Mouse (Mus musculus): ENCODE measurements around the gene A4galt.
"Not testable (repeated sequence)": the region's sequence is repeated elsewhere in the genome, so short reads cannot be mapped to it uniquely, and the experiment has no call there.

A4galt gene

DNA sequence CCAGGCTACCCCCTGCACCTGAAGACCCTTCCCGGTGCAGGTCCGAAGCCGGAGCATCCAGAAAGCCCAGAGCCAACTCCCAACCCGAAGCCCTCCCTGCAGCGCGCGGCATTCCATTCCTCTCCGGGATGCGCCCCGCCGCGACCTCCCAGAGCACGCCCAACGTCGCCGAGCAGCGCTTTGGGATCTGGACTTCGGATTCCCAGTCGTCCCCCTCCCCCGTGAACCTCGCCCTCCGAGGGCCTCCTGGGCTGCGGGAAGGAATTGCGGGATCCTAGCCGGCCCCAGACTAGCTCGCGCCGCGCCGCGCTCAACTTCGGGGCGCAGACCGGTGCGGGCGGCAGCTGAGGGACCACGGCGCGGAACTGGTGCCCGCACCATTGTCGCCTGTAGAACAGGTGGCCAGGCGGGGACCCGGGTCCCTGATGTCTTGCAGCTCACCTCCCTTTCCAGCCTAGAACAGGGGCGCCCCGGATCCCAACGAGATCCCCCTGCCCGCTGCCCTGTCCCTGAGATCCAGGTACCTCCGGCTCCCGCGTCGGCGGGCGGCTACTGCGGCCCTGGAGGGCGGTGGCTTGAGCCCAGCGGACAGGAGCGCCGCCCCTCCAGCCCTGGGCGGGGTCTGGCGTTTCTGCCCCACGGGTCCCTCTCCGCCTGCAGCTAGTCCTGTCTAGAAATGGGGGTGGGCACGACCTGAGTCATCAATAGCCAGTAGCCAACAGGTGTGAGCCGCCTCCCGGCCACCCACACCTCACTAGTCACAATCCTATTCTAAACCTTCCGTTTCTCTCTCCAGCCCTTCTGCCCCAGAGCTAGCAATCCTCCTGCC is at the start of gene A4galt:
Gene A4galt (minus strand): TSS at position 599 of the 829 bp plus-strand sequence.
- DNase-seq (ENCODE audit: low spot score) = peak; percentile 75

DNA sequence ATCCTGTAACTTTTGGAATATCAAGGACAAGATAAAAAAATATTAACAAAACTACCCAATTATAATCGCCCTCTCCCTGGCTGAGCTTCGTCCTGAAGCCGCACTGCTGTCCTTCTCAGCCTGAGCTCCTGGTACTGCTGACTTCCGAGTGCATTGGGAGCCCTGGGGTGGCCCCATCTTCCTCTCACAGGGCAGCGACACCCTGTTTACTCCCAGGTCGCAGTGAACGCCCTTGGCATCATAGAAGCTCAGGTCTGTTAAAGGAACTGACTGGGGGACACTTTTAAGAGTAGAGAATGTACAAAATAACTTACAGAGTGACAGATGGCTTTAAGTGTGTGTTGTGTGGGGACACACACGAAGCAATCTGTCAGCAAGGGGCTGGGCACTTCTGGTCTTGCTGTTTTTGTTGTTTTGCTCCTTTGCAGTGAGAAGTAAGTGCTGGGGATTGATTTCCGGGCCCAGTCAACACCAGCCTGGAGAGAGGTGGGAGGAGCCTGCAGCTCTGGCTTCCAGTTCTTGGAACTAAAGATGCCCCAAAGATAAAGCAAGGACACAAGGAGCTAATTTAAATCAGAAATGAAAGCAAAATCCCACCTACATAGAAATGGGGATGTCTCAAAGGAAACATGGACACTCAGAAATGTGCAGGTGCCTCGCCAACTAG is 48.5 kb upstream of the A4galt start:
- no peak for DNase-seq (ENCODE audit: low spot score)

DNA sequence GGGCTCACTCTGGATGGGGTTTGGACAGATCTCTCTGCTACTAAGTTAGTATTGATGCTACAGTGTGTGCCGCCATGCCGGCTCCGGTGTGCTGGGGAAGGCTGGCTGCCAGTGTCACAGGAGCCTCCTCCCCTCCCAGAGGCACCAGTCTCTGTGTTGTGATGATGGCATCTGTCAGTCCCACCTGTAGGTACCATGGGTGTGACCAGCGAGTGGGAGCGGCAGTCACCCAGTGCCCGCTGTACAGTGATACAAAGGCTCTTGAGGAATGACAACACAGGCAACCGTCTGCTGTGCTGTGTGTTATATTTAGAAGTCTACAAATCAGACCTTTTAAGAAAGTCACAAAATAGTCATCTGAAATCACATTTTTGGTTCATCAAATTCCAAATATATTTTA is 47.9 kb upstream of the A4galt start:
- DNase-seq (ENCODE audit: low spot score) = no peak

DNA sequence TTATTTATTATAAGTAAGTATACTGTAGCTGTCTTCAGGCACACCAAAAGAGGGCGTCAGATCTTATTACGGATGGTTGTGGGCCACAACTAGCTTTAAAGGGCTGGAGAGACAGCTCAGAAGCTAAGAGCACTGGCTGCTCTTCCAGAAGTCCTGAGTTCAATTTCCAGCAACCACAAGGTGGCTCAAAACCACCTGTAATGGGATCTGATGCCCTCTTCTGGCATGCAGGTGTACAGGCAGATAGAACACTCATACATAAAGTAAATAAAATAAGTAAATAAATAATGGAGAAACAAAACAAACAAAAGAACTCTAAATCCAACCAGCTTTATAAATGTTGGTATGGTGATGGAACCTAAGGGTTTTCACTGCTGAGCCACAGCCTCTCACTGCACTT is 47.2 kb upstream of the A4galt start:
- no peak for DNase-seq (ENCODE audit: low spot score)

DNA sequence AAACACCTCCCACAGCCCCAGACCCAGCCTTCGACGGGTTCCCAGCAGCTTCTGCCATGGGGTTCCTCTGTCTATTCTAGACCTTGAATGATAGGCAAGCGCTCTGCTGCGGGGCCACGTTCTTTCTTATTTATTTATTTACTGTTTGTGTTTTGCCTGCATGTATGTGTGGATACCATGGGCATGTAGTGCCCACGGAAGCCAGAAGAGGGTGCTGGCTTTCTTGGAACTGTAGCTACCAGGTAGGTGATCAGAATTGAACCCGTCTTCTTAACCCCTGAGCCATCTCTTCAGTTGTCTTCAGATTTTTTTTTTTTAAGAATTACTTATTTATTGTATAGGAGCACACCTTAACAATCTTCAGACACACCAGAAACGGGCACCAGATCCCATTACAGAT is 46.7 kb upstream of the A4galt start:
- DNase-seq (ENCODE audit: low spot score) = no peak

DNA sequence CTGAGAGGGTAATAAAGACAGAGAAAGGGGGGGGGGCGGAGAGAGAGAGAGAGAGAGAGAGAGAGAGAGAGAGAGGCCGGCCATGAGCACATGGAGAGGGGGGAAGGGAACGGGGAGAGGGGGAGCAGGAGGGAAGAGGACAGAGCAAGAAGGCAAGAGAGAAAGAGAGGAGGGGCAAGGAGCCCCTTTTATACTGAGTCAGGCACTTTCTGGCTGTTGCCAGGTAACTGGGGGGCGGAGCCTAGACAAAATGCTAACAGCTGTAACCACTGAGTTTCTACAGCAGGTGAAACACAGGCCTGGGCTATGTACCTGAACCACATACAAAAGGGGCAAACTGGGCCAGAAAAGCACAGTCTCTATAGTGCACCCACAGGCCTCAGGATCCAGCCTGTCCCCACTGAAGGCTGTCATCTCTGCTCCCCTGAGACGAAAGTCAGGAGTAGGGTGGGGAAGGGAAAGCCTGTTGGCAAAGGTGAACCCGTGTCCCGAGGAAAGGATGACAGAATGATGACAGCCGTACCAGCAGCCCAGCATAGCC is 45.3 kb upstream of the A4galt start:
- DNase-seq (ENCODE audit: low spot score) = no peak

DNA sequence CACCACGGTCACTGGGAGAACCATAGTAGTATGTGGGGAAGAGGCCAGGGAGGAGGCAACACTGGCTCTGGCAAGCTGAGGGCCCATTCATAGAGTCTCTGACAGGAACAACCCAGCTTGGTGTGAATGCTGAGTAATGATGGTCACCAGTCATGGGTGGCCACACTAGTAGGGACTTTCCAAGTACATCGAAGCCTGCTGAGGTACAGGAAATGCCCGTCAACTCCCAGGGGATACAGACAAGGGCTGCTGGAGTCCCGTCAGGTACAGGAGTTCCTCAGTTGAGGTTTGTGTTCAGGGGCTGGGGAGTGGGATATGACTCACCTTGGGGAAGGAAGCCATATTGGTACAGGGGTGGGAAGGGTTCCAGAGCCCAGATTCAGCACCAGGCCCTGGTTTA is 44.5 kb upstream of the A4galt start:
- no peak for DNase-seq (ENCODE audit: low spot score)

DNA sequence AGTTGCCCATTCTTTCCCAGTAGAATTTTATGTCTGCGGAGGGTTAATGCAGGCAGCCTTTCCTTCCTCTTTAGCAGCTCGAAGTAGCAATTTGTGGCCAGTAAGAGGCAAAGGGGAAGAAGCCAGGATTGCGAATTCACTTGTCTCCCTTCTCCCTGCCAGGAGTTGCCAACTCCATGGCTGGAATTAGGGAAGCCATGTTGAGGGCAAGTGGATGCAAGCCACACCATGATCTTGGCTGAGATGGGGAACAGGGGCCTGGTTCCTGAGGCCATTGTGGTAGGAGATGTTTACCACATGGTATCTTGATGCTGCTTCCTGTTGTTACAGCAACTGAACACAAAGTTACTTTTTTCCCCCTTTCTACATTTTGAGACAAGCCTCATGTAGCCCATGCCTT is 43.4 kb upstream of the A4galt start:
- no peak for DNase-seq (ENCODE audit: low spot score)

DNA sequence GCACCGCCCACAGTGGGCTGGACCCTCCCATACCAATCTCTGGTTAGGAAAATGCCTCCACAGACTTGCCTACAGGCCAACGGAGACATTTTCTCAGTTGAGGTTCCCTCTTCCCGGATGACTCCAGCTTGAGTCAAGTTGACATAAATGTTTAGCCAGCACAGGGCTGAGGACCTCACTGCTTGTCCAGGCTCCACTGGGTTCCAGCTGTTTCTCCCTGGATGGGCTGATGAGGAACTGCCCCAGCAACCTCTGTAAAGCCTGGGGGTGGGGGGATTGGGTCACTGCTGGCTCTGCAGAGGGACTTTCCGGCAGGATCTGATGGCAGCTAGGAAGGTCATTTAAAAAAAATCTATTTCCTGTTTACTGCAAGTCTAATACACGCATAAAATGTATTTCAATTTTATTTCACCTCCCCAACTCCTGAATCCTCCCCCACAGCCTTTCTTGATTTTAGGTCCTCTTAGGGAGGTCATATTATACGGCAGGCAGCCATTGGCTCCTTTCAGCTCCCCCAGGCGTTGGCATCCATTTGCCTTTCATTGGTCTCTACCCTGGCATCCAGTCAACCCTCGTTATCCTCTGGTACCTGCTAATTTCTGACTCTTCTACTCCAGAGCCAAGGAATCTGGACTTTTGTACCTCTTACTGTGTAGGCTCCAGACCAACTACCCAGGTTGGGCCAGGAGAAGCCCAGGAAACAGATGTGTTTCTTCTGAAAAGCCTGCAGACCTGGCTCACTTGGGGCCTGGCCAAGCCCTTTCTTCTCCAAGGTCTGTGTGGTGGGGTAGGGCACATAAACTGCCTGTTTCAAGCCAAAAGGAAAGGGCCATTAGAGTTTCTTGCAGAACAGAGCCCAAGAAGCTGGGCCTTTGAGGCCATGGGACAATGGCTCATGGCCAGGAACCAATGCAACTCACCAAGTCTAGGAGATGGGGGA is 42.4 kb upstream of the A4galt start:
- DNase-seq (ENCODE audit: low spot score) = peak; percentile 64

DNA sequence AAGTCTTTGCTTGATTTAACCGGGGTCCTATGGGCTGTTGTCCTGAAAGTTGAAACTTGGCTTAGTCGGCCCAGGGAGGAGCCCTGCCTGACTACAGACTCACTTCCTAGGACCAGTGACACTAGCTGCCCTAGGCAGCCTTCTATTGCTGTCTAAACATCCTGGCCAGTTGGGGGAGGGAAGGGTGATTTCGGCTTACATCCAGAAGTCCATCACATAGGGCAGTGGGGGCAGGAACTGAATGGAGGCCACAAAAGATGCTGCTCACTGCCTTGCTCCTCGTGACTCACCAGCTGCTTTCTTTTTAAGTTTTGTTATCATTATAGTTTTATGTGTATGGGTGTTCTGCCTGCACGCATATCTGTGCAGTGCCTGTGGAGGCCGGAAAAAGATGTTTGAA is 41.6 kb upstream of the A4galt start:
- DNase-seq (ENCODE audit: low spot score) = no peak

DNA sequence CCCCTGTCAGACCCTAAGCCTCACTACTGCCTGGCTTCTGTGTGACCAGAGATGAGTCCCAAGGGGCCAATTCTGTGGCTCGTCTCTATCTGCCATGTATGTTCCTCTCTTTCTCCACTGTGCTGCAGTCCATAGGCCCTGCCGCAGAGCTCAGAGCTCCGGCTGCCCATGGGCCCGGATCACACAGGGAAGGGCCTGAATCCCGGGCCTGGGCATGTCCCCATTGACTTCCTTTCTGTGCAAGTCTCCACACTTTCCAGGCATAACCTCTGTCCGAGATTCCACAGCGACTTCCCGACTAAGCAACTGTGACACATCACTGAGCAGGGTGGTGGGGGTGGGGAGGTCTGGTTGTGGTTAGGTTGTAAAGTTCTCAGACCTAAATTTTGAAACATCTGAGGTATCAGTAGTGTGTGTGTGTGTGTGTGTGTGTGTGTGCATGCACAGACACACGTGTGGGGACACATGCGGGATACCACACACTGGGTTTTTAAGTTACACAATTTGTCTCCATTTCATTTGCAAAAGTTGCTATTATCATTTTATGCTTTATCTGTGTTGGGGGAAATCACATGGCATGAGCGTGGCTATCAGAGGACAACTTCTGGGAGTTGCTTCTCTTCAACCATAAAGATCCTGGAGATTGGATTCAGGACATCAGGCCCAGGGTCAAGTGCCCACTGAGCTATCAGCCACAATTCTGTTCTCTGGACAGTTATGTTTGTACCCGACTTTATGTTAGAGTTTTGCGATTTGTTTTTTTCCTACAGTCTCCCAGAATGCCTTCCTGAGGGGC is 40.9 kb upstream of the A4galt start:
- no peak for DNase-seq (ENCODE audit: low spot score)

DNA sequence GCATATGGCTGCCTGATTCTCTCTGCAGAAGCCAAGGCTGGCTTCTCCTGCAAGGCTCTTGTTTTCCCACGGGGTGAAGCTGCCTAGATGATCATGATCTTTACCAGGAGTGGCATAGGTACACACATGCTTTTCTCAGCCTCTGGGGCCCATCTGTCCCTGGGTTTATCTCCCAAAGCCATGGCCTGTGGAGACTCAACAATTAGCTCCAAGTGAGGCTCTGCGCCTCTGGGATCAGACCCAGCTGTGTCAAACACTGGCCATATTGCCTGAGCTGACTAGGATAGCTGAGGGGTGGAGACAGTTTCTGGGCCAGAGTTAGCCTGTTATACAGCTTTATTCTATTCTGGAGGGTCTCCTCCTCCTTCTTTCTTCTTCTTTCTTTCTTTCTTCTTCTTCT is 39.3 kb upstream of the A4galt start:
- no peak for DNase-seq (ENCODE audit: low spot score)

DNA sequence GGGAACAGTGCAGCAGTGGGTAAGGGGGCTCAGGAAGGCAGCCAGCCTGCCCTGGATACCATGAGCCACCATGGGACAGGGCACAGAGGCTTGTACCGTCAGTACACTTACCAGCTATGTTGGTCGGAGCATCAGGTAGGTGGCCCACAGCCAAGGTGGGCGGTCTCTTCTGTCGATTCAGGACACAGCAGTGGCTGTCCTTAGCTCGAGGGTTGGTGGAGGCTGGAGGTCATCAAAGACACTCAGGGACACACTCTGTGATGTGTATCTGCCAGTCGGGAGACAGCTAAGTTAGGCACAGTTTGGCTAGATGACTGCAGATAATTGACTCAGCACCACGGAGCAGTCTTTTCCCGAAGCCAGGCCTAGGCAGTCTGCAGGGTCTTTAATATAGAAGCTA is 33.3 kb upstream of the A4galt start:
- no peak for DNase-seq (ENCODE audit: low spot score)

DNA sequence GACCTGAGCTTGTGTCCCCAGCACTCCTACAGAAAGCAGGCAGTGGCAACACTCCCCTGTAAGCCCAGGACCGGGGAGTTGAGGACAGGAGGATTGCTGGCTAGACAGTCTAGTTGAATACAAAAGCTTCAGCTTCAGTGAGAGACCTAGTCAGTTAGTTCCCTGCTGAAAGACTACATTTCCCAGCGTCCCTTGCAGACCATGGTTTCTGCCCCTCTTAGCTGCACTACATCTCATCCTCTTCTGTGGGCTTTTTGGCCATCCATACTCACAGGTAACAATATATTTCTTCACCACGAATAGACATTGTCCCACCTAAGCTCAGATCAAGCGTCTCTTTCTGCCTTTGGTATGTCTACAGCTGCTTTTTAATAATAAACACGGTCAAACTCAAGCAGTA is 30.8 kb upstream of the A4galt start:
- DNase-seq (ENCODE audit: low spot score) = no peak

DNA sequence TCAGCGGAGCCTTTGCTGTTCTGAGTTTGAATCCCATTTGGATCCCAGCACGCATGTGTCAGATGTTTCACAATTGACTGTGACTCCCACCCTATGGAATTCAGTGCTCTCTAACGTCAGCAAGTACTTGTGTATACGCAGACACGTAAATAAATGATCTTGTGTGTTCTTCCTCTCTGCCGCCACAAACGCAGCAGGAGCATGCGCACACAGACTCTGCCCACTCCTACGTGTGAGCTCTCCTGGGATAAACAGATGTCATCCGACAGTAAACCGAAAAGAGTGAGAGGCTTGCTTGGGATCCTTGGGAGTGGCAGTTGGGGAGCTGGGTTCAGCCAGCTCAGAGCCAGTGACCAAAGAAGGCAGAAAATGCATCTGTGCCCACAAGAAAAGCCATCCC is 29.7 kb upstream of the A4galt start:
- no peak for DNase-seq (ENCODE audit: low spot score)

DNA sequence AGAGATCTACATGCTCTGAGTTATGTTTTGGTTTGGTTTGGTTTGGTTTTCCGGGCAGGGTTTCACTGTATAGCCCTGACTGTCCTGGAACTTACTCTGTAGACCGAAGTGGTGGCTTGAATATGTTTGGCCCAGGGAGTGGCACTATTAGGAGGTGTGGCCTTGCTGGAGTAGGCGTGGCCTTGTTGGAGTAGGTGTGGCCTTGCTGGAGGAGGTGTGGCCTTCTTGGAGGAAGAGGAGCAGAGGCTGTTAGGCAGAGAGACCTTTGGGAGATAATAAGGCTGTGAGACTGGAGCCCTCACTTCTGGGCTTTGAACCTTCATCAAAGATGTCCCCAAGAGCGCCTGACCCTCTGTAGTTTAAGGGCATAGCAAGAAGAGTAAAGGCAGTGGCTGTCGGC is 27.0 kb upstream of the A4galt start:
- no peak for DNase-seq (ENCODE audit: low spot score)

DNA sequence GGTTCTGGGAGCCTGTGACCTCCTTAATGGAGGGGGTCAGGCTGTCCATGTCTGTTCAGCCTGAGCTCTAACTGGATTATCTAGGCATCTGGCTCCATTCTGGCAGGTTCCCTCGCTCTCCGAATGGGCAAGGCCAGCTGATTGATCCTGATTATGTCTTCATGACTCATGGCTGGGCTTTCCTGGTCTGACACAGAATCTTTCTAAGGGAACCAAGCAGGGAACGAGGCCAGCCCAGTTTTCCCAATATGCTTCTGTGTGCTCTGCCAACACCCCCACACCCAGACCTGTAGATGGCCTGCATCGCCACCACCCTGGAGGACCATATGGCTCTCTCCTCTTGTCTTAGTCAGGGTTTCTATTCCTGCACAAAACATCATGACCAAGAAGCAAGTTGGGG is 25.9 kb upstream of the A4galt start:
- DNase-seq (ENCODE audit: low spot score) = no peak

DNA sequence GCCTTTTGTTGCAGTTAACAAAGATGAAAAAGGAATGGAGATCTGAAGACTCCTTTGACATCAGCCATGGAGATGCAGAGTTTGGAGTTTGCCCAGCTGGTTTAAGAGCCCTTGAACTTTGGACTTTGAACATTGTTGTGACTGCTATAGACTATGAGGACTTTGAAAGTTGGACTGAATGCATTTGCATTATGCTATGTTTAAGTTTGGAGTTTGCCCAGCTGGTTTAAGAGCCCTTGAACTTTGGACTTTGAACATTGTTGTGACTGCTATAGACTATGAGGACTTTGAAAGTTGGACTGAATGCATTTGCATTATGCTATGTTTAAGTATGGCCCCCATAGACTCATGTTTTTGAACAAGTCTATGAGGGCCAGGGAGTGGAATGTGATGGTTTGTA is 22.7 kb upstream of the A4galt start:
- DNase-seq (ENCODE audit: low spot score) = not testable (repeated sequence)

DNA sequence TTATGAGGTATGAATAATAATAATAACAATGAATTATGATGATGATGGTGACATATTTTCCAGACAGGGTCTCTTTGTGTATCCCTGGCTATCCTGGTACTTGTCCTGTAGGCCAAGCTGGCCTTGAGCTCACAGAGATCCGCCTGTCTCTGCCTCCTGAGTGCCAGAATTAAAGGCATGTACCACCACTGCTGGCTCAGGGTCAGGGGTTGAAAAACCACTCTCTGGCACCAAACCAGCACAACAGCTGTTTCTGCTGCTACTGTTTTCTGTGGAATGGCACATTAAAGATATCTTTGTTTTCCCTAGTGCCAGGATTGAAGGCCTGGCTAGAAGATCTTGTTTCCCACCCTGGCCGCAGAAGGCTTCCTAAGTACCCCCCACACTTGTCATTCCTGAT is 21.4 kb upstream of the A4galt start:
- DNase-seq (ENCODE audit: low spot score) = no peak

DNA sequence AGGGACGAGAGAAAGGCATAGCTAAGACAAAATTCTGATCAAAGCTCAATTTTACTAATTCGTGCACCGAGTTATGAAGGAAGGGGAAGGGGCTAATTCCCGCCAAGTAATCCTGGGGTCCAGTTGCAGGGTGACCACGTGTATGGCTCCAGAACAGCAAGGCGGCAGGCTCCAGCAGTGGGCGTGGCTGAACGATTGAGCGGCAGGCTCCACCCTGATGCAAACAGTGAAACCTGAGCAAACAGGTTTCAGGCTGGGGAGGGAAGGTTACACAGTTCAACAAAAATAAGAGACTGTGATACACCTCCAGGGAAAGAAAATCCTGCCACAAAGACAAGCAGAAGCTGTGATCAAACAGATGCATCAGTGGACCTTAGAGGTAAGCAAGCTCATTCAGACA is 19.6 kb upstream of the A4galt start:
- DNase-seq (ENCODE audit: low spot score) = not testable (repeated sequence)

DNA sequence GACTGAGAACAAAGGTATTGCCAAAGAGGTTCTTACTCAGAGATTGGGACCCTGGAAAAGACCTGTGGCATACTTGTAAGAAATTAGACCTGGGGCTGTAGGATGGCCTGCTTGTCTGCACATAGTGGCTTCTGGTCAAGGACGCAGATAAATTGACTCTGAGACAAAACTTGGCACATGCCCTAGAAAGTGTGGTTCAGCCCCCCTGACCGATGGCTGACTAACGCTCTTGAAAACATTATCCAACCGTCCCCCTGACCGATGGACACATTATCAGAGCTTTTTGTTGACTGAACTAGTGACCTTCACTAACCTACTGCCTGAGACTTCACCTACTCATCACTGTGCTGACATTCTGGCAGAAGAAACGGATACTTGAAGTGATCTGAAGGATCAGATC is 18.4 kb upstream of the A4galt start:
- not testable (repeated sequence) for DNase-seq (ENCODE audit: low spot score)

DNA sequence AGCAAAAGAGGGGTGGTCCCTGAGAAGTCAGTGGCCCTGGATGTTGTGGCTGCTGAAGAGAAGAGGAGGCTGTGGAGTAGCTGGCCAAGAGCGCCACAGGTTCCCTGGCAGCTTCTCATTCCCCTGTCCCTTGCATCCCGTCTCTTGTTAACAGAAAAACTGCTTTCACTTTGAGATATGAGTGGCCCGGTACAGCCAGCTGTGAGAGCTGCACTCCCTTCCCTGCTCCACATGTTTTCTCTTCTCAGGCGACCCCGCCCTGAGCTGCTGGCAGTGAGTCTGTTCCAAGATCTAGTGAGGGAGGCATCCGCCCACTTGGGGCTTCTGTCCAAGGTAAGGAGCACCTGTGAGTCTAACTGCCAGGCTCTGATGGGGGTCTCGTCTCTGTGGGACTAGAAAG is 16.9 kb upstream of the A4galt start:
- not testable (repeated sequence) for DNase-seq (ENCODE audit: low spot score)

Data from testis, postnatal 10 days (tissue).